Mouse (Mus musculus): ENCODE results near the gene Olfr1392. TPM values are rescaled to one million over a fixed set of nuclear protein-coding genes. Genes with fewer than 3 reads are reported as not detected.
A peak's percentile ranks its signal among the peaks of the same experiment; 100 is the strongest.
"Not testable (repeated sequence)": the region's sequence is repeated elsewhere in the genome, so short reads cannot be mapped to it uniquely, and the experiment has no call there.

Gene Olfr1392
- not detected in 2 replicates for polyA plus RNA-seq (2015; fragmentation: Nextera tagmentation; extraction: Ambion mirVana)

DNA sequence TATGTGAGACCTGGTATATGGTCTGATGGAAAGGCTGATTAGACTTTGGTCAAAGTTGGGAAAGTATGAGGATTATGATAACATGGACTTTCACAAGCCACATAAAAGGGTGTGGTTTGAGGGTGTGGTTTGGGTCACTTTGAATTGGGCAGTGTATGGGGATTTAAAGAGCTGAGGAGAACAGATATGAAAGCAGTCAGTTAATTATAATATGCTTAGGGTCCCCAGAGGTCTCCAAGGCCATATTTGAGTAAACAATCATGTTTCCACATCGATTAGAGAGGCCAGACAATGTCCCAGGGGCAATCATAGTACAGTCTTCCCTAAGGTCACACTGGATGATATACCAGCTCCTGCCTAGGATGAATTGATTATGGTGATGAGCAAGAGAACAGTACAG lies at the start of gene Olfr1392:
Olfr1392 (plus strand) TSS at position 301 of the 400 bp plus-strand sequence.
- not testable (repeated sequence) for H3K4me1 ChIP-seq (replicated peaks); H3K36me3 ChIP-seq; ATAC-seq; H3K4me3 ChIP-seq (replicated peaks); H3K9ac ChIP-seq; H3K4me2 ChIP-seq (replicated peaks); H3K27me3 ChIP-seq (replicated peaks); H3K9me3 ChIP-seq; H3K27ac ChIP-seq
- WGBS: 39% methylated on average over 1 of the region's 1 CpGs

DNA sequence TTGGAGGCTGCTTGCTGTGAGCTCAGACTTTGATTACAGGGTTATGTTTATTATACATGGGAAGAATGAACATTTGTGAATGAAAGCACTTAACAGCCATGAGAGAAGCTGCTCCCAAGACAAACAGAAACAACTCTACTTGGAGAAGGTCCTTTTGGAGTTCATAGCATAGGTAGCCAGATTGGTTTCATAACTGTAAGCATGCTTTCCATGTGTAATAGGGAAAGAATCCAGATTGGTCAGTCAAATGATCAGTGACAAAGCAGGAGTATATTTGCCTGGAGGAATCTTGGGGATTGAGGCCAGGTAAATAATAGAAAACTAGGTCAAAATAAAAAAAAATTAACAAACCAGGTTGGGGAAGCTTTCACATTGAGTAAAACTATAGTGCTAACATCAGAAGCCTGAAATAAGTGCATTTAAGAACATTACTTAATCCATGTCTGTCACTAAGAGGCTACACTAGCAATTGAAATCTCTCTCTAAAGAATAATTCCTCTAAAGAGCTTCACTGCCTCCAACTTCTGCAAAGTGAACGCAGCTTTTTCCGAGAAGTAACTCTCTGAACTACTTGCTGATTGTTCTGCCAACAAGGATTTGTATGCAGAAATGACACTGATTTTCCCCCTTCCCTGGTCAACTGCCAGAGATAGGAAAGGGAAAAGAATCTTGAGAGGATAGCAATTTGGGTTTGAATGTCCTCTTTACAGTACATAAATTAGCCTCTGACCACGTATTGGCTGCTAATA lies 49.4 kb upstream of the Olfr1392 start:
- Histone ChIP-seq H3K36me3 (no peaks in the 10 kb centered on the region), H3K9me3 (no peaks in the 10 kb centered on the region), H3K4me2 (replicated peaks) (no peak overlapping the region), H3K27me3 (replicated peaks) (no peaks in the 10 kb centered on the region), H3K27ac (no peak overlapping the region), H3K4me1 (replicated peaks) (no peaks in the 10 kb centered on the region), H3K9ac (no peak overlapping the region), H3K4me3 (replicated peaks) (no peak overlapping the region)
- no peak for ATAC-seq
- 76% methylated on average over 3 of the region's 3 CpGs for WGBS

DNA sequence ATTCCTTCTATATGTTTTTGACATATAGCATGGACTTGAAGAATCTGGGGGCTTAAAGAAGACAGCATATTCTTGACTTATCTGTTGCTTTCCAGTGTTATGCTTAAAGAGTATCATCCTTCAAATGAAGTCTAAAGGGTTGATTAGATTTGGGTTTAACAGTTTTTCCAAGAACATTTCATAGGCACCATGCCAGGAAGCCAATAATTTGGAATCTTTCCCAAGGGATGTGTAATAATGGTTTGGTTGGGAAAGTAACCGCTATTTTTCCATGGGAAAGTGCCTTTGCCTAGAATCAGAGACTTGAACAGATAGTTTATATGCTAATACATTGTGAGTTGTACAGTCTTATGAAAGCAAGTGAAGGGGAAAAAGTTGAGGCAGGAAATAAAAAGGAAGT lies 48.2 kb upstream of the Olfr1392 start:
- Histone ChIP-seq H3K4me2 (replicated peaks) (no peak overlapping the region), H3K27ac (no peak overlapping the region), H3K9me3 (no peaks in the 10 kb centered on the region), H3K27me3 (replicated peaks) (no peaks in the 10 kb centered on the region), H3K36me3 (no peaks in the 10 kb centered on the region), H3K4me1 (replicated peaks) (no peaks in the 10 kb centered on the region), H3K9ac (no peak overlapping the region), H3K4me3 (replicated peaks) (no peak overlapping the region)
- WGBS: 64% methylated on average over 1 of the region's 1 CpGs
- no peak for ATAC-seq

DNA sequence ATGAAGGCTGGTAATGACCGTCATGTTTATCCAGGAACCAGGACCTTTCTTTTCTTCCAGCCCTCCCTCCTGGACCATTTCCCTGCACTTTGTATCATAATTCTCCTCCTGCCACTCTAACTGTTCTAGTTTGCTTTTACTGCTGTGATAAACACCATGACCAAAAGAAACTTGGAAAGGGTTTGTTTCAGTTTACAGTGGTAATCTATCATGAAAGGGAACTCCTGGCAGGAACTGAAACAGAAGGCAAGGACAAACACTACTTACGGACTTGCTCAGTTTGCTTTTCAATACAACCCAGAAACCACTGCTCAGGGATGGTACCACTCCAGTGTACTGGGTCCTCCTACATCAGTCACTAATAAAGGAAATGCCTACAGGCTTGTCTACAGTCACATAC lies 47.5 kb upstream of the Olfr1392 start:
- H3K4me1 ChIP-seq (replicated peaks): no peaks in the 10 kb centered on the region
- H3K27ac ChIP-seq: no peak overlapping the region
- no peaks in the 10 kb centered on the region for H3K9me3 ChIP-seq
- ATAC-seq: peak; percentile 70
- no peak overlapping the region; the same call in 1 of the 2 replicates for H3K4me2 ChIP-seq (replicated peaks)
- no peak overlapping the region for H3K9ac ChIP-seq
- no peaks in the 10 kb centered on the region for H3K27me3 ChIP-seq (replicated peaks)
- no peak overlapping the region for H3K4me3 ChIP-seq (replicated peaks)
- 37% methylated on average over 2 of the region's 2 CpGs for WGBS
- H3K36me3 ChIP-seq: no peaks in the 10 kb centered on the region

DNA sequence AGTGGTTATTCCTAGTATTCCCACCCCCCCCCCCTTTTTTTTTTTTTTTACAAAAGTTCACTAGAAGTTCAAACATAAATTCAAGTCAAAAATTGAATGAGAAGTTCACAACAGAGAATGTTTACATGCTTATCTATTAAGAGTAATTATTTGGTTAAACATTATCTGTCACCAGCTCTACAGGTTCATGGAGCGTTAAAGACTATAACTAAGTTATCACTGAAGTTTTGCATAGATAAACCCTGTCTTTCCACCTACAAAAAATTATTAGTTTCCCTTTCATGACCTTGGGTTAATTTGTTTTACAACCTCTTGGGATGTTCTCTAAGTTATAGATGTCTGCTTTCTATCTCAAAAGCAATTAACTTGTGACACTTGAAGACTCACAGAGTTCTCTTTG lies 44.8 kb upstream of the Olfr1392 start:
- H3K27ac ChIP-seq: no peak overlapping the region
- no peak overlapping the region for H3K4me2 ChIP-seq (replicated peaks)
- WGBS: 58% methylated on average over 1 of the region's 1 CpGs
- H3K9me3 ChIP-seq: no peaks in the 10 kb centered on the region
- no peaks in the 10 kb centered on the region for H3K27me3 ChIP-seq (replicated peaks)
- H3K36me3 ChIP-seq: no peaks in the 10 kb centered on the region
- H3K9ac ChIP-seq: no peak overlapping the region
- no peak for ATAC-seq
- H3K4me3 ChIP-seq (replicated peaks): no peak overlapping the region
- H3K4me1 ChIP-seq (replicated peaks): peaks cover 5% of the 10 kb centered on the region; the same call in 1 of the 2 replicates

DNA sequence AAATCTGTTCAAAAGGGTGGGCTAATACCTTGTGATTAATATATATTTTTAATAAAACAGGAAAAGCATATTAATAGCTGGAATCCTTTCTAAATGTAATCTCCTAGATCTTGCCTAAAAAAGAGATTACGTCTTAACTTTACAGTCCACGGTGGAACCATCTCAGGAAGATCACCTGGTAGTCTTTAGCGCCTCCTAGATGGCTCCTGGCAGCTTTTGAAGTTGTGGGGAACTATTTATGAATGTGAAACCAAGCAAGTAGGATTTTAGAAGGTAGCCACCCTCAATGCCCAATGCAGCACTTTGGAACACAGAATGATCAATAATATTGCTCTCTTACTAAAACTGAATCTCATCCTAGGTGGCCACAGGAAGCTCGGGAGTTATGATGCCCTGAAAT lies 44.2 kb upstream of the Olfr1392 start:
- H3K9me3 ChIP-seq: no peaks in the 10 kb centered on the region
- no peak overlapping the region for H3K4me3 ChIP-seq (replicated peaks)
- no peak overlapping the region for H3K4me2 ChIP-seq (replicated peaks)
- ATAC-seq: no peak
- no peak overlapping the region for H3K9ac ChIP-seq
- H3K36me3 ChIP-seq: no peaks in the 10 kb centered on the region
- peaks cover 9% of the 10 kb centered on the region; the same call in 1 of the 2 replicates for H3K4me1 ChIP-seq (replicated peaks)
- WGBS: 80% methylated on average over 4 of the region's 4 CpGs
- no peaks in the 10 kb centered on the region for H3K27me3 ChIP-seq (replicated peaks)
- H3K27ac ChIP-seq: no peak overlapping the region

DNA sequence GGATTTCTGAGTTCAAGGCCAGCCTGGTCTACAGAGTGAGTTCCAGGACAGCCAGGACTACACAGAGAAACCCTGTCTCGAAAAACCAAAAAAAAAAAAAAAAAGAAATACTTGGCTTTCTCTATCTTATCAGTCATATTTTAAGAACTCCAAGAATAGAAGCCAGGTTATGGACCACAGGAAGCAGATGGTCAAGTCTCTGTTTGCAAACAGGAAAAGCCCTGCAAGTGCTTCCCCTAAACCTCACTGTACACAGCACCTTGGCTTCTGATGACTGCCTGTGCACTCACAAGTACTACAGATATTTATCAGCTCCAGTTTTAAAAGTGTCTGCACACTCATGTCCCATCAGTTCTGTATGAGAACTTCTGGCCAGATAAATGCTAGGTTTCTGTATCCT lies 43.6 kb upstream of the Olfr1392 start:
- Histone ChIP-seq H3K27me3 (replicated peaks) (no peaks in the 10 kb centered on the region), H3K4me1 (replicated peaks) (peaks cover 9% of the 10 kb centered on the region; the same call in 1 of the 2 replicates), H3K27ac (no peak overlapping the region), H3K9me3 (no peaks in the 10 kb centered on the region), H3K4me2 (replicated peaks) (no peak overlapping the region), H3K36me3 (no peaks in the 10 kb centered on the region), H3K4me3 (replicated peaks) (no peak overlapping the region), H3K9ac (no peak overlapping the region)
- ATAC-seq: no peak
- 67% methylated on average over 1 of the region's 1 CpGs for WGBS

DNA sequence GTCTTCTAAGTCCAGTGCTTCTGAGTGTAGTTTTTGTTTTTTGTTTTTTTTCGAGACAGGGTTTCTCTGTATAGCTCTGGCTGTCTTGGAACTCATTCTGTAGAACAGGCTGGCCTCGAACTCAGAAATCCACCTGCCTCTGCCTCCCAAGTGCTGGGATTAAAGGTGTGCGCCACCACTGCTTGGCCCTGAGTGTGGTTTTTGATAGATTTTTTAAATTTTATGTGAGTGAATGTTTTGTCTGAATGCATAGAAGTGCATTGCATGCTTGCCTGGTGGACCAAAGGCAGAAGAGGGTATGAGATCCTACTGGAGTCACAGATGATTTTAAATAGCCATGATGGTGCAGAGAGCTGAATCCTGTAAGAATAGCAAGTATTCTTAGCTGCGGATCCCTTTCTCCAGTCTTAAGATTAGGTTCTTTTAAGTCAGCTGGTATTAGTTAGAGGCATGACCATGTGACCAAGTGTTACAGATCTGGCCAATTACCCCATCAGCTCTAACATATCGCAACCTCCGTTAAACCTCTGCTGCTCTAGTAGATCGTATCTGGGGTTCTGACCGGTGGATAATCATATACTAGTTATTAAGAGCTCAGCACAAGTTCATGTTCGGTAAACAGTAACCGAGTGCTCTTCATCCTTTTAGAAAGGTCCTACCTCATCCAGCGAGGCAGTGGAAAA lies 42.0 kb upstream of the Olfr1392 start:
- Histone ChIP-seq H3K9ac (peak overlapping the region; percentile 60; the same call in 1 of the 2 replicates), H3K4me3 (replicated peaks) (peak overlapping the region; percentile 55), H3K4me2 (replicated peaks) (peak overlapping the region; percentile 70), H3K27ac (peak overlapping the region; percentile 96), H3K9me3 (no peaks in the 10 kb centered on the region), H3K27me3 (replicated peaks) (no peaks in the 10 kb centered on the region), H3K4me1 (replicated peaks) (peaks cover 18% of the 10 kb centered on the region), H3K36me3 (no peaks in the 10 kb centered on the region)
- 23% methylated on average over 11 of the region's 11 CpGs for WGBS
- ATAC-seq: peak; percentile 2

DNA sequence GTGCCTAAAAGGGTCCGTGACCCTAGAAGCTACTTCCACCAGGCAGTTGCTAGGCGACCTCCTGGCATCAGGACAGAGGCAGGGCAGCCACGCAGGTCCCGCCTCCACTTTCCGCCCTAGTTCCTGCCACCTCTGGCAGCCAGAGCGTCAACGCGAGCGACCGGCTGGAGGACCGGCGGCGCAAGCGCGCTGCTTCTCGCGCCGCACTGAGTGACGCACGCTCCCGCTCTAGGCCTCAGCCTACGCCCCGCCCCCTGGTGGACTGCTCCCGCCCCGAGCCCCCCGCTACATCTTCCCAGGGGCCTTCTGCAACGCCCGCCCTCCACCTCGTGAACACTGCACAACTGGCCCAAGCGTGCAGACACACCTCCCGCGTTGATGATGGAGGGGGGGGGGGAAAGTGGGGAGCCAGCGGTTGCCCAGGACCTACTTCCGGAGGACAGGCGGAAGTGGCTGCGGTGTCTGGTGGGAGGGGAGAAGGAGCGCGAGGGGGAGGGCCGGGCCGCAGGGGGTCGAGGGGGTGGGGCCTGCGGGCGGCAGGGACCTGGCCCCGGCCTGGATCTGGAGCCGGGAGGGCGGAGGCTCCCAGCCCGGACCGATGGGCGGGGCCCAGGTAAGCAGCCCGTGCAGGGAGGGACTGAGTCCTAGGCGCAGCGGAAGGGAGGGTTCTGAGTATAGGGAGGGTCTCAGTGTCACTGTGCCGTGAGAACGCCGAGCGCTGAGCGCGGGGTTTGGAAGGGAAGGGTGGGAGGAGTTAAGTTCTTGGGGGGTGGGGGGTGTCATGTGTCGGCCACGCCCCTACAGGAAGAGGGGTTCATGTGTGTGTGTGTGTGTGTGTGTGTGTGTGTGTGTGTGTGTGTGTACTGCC lies 41.1 kb upstream of the Olfr1392 start, which contains the start of gene Mgat1:
Mgat1 (plus strand) TSS at position 465 of the 868 bp plus-strand sequence.
- Histone ChIP-seq H3K4me3 (replicated peaks) (peak within 1 kb of the TSS; percentile 55), H3K36me3 (no peaks in the 10 kb centered on the region), H3K4me1 (replicated peaks) (peaks cover 23% of the 10 kb centered on the region), H3K4me2 (replicated peaks) (peak within 1 kb of the TSS; percentile 70), H3K9ac (peak within 1 kb of the TSS; percentile 60), H3K27me3 (replicated peaks) (no peaks in the 10 kb centered on the region), H3K9me3 (no peaks in the 10 kb centered on the region), H3K27ac (peak within 1 kb of the TSS; percentile 96)
- WGBS: under 1% methylated on average over 58 of the region's 60 CpGs
- peak; percentile 94 for ATAC-seq

DNA sequence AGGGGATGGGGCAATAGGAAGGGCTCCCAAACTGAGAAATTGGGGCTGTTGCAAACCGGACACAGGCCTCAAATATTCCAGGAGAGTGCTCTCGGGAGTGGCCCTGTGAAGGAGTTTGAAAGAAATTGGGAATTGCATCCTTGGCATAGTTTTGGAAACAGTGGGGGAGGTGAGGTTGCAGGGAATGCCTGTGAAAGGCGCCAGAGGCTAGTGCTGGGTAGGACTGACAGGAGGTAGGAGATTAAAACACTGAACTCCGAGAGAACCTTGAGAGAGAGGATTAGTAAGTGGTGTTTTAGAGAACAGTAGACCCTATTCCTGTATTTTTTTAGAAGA lies 40.5 kb upstream of the Olfr1392 start:
- H3K4me2 ChIP-seq (replicated peaks): peak overlapping the region; percentile 70
- H3K27me3 ChIP-seq (replicated peaks): no peaks in the 10 kb centered on the region
- peak overlapping the region; percentile 55 for H3K4me3 ChIP-seq (replicated peaks)
- peaks cover 29% of the 10 kb centered on the region for H3K4me1 ChIP-seq (replicated peaks)
- H3K36me3 ChIP-seq: no peaks in the 10 kb centered on the region
- H3K9me3 ChIP-seq: no peaks in the 10 kb centered on the region
- under 1% methylated on average over 4 of the region's 4 CpGs for WGBS
- ATAC-seq: no peak; the same call in 1 of the 2 replicates
- peak overlapping the region; percentile 96 for H3K27ac ChIP-seq
- peak overlapping the region; percentile 60 for H3K9ac ChIP-seq

DNA sequence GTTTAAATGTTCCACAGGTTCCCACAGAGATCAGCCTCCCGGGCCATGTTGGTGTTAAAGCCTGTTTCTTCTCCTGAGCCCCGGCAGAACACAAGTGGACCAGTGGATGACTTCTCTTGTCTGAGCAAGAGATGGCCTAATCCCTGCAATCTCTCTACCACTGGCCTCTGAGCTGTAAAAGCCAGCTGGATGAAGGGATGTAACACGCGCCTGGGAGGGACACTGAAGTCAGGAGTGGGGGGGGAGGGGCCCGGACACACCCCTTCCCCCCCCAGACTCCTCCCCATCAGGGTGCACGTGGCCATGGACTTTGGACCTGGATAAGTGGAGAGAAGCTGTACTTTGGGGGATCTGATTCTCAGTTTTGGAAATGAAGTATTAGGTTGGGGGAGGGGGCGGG lies 39.9 kb upstream of the Olfr1392 start:
- Histone ChIP-seq H3K36me3 (no peaks in the 10 kb centered on the region), H3K4me3 (replicated peaks) (peak overlapping the region; percentile 29), H3K27me3 (replicated peaks) (no peaks in the 10 kb centered on the region), H3K9me3 (no peaks in the 10 kb centered on the region), H3K4me1 (replicated peaks) (peaks cover 35% of the 10 kb centered on the region), H3K27ac (peak overlapping the region; percentile 62), H3K9ac (no peak overlapping the region), H3K4me2 (replicated peaks) (peak overlapping the region; percentile 70)
- 21% methylated on average over 7 of the region's 7 CpGs for WGBS
- ATAC-seq: no peak
